Mouse (Mus musculus): ENCODE data around the gene Thada.

DNA sequence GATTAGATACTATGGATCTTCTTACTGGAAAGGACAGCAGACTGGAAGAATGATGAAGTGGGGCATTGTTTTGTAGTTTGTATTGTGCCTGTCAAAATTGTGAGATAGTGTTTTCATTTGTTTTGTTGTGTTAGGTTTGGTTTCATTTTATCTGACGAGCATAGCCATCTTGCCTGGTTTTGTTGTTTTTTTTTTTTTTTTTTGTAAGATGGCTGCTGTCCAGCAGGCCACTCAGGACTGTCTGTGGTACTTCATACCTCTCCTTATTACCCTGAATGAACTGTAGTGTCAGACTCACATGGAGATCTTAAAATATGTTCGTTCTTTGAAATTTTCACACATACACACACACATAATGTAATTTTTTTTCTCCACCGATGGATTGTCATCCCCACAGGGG lies 36.3 kb upstream of the Thada start:
- TF ChIP-seq CTCF (IDR thresholded peaks at IDR 0.05; ENCODE audit: low read depth) (no peak), EP300 (optimal IDR thresholded peaks at IDR 0.05) (no peak)

All from stomach, postnatal 0 days (tissue).